Mouse (Mus musculus) liver, adult 2 months (tissue): ENCODE results near the gene Ift88.

ENCODE experiments used
- CTCF ChIP-seq: fragments of 200-500 bp; IDR thresholded peaks from 2 replicates; pipeline ENCODE4 v1.5.1; 2011; ENCODE audit warnings: low read depth, low read length, control low read depth
- POLR2A ChIP-seq: fragments of 200-500 bp; IDR thresholded peaks from 2 replicates; pipeline ENCODE4 v1.6.1; 2011; ENCODE audit warnings: low read length, control low read depth; ENCODE audit not compliant: insufficient read depth; ENCODE audit errors: extremely low read depth

- TF ChIP-seq CTCF (peak; percentile 59), POLR2A (no peak)
Measured at GRCm38 (mm10) chr14:57407039-57407987, 16.5 kb upstream of the Ift88 start.
